Mouse (Mus musculus): ENCODE data around the gene Mfsd6l.

- TF ChIP-seq CTCF (IDR thresholded peaks at IDR 0.05; ENCODE audit: insufficient read depth, low read length): peak; percentile 68
- no peak for TF ChIP-seq POLR2A (IDR thresholded peaks at IDR 0.05; ENCODE audit: borderline replicate concordance, extremely low read depth, low read depth, low read length)
Measured at GRCm38 (mm10) chr11:68566447-68567059, 10.6 kb downstream of the Mfsd6l start.

All from lung, adult 2 months (tissue).